Mouse (Mus musculus) kidney, adult 8-10 months (tissue): ENCODE data around the gene Vstm5.
"Not testable (repeated sequence)": the region's sequence is repeated elsewhere in the genome, so short reads cannot be mapped to it uniquely, and the experiment has no call there.

Experiments
- DNase-seq, 2 experiments: peaks; one replicate each; pipeline ENCODE4 v3.0.0; 2022

Vstm5 gene

GRCm38 (mm10) chr9:15263487-15263886, 24.6 kb downstream of the Vstm5 start:
- no peak for DNase-seq

GRCm38 (mm10) chr9:15273981-15274380, 35.1 kb downstream of the Vstm5 start:
- no peak for DNase-seq

- DNase-seq = no peak
Measured at GRCm38 (mm10) chr9:15276855-15277254, 38.0 kb downstream of the Vstm5 start.

GRCm38 (mm10) chr9:15278343-15278742, 39.5 kb downstream of the Vstm5 start:
- no peak for DNase-seq

- no peak for DNase-seq
Measured at GRCm38 (mm10) chr9:15279139-15279648, 40.3 kb downstream of the Vstm5 start.

GRCm38 (mm10) chr9:15279649-15280490, 41.0 kb downstream of the Vstm5 start, which contains the start of gene Med17:
Gene Med17 (minus strand): TSS chr9:15279931.
- DNase-seq = peak; percentile 92 to 94

- no peak for DNase-seq
Measured at GRCm38 (mm10) chr9:15280491-15280879, 41.6 kb downstream of the Vstm5 start.

GRCm38 (mm10) chr9:15285443-15285842, 46.6 kb downstream of the Vstm5 start:
- DNase-seq = peak in 1 of 2 experiments; percentile 52

- DNase-seq = no peak
Measured at GRCm38 (mm10) chr9:15287846-15288245, 49.0 kb downstream of the Vstm5 start.

- no peak for DNase-seq
Measured at GRCm38 (mm10) chr9:15288402-15288801, 49.6 kb downstream of the Vstm5 start.

GRCm38 (mm10) chr9:15289251-15289650, 50.4 kb downstream of the Vstm5 start:
- no peak for DNase-seq

GRCm38 (mm10) chr9:15297112-15297511, 58.3 kb downstream of the Vstm5 start:
- no peak for DNase-seq

- DNase-seq = no peak
Measured at GRCm38 (mm10) chr9:15298451-15298850, 59.6 kb downstream of the Vstm5 start.

- no peak for DNase-seq
Measured at GRCm38 (mm10) chr9:15300056-15300455, 61.2 kb downstream of the Vstm5 start.

GRCm38 (mm10) chr9:15301399-15301798, 62.6 kb downstream of the Vstm5 start:
- peak; percentile 87 to 94 for DNase-seq

GRCm38 (mm10) chr9:15302006-15302405, 63.2 kb downstream of the Vstm5 start:
- DNase-seq = not testable (repeated sequence)

GRCm38 (mm10) chr9:15302881-15303280, 64.0 kb downstream of the Vstm5 start:
- peak; percentile 79 to 82 for DNase-seq

GRCm38 (mm10) chr9:15305503-15306397, 66.9 kb downstream of the Vstm5 start, which contains the start of gene Taf1d:
Gene Taf1d (plus strand): TSS chr9:15306214.
- peak; percentile 96 to 98 for DNase-seq

GRCm38 (mm10) chr9:15306398-15307119, 67.7 kb downstream of the Vstm5 start, which contains the start of gene 4931406C07Rik:
Gene 4931406C07Rik (minus strand): TSS chr9:15306448.
- no peak for DNase-seq

GRCm38 (mm10) chr9:15307257-15307656, 68.4 kb downstream of the Vstm5 start:
- no peak for DNase-seq

GRCm38 (mm10) chr9:15308254-15308653, 69.4 kb downstream of the Vstm5 start:
- DNase-seq = no peak
